Mouse (Mus musculus) ES-Bruce4 (cell line): ENCODE data around the gene Zfp36.

Experiments used
- CTCF ChIP-seq: IDR thresholded peaks from one replicate; pipeline ENCODE4 v1.8.1; 2011; ENCODE audit warnings: low read depth, low read length
- EP300 ChIP-seq: IDR thresholded peaks from 2 replicates; pipeline ENCODE4 v1.6.1; 2011; ENCODE audit warnings: low read depth, low read length; ENCODE audit not compliant: insufficient read depth

GRCm38 (mm10) chr7:28356981-28357380, 23.1 kb downstream of the Zfp36 start:
- TF ChIP-seq EP300 (no peak), CTCF (no peak)
